Mouse (Mus musculus) ES-E14 (cell line): ENCODE measurements at regions not wholly inside any gene's neighbourhood (a gene's known extent, or its start where the extent isn't known, plus 50 kb on each side); places are given as distances from the start of the nearest gene placed in this dataset.
A peak's percentile ranks its signal among the peaks of the same experiment; 100 is the strongest.

Experiments used
- DNase-seq: peaks from one replicate; pipeline ENCODE4 v3.0.0-alpha.2; 2013; ENCODE audit warnings: low read depth, low spot score
- H3K27ac ChIP-seq: 2 replicates; pipeline ENCODE4 v1.5.1; 2012; ENCODE audit warnings: low read depth, mild to moderate bottlenecking, low read length, moderate library complexity, mixed read lengths; ENCODE audit not compliant: poor library complexity, insufficient read depth, severe bottlenecking
- H3K36me3 ChIP-seq: 2 replicates; pipeline ENCODE4 v1.6.1; 2012; ENCODE audit warnings: mild to moderate bottlenecking, low read length, moderate library complexity, mixed read lengths; ENCODE audit not compliant: control insufficient read depth, poor library complexity, insufficient read depth, severe bottlenecking
- H3K4me1 ChIP-seq, 2 experiments: fragments of 150-350 bp in 1 of 2; sonication (generic) in 1 of 2; 2 replicates each; pipeline ENCODE4 v1.6.1; 2012; ENCODE audit warnings: low read length in 2 of 2, mild to moderate bottlenecking in 1 of 2, mixed read lengths in 1 of 2; ENCODE audit not compliant: control insufficient read depth in 2 of 2, insufficient read depth in 2 of 2, poor library complexity in 1 of 2
- H3K4me3 ChIP-seq, 2 experiments: fragments of 150-350 bp in 1 of 2; sonication (generic) in 1 of 2; 2 replicates each; pipeline ENCODE4 v1.5.1; 2012; ENCODE audit warnings: low read length in 2 of 2, low read depth in 1 of 2, mild to moderate bottlenecking in 1 of 2, mixed read lengths in 1 of 2; ENCODE audit not compliant: insufficient read depth in 1 of 2, poor library complexity in 1 of 2, severe bottlenecking in 1 of 2
- H3K9ac ChIP-seq: 2 replicates; pipeline ENCODE4 v1.6.1; 2012; ENCODE audit warnings: low read depth, mild to moderate bottlenecking, low read length, mixed read lengths; ENCODE audit not compliant: poor library complexity, insufficient read depth, severe bottlenecking
- H3K9me3 ChIP-seq: fragments of 150-350 bp; sonication (generic); 2 replicates; pipeline ENCODE4 v1.6.1; 2012; ENCODE audit warnings: low read depth, mild to moderate bottlenecking, low read length; ENCODE audit not compliant: control insufficient read depth, insufficient read depth
- CHD2 ChIP-seq: IDR thresholded peaks from 2 replicates; pipeline ENCODE4 v1.6.1; 2014; ENCODE audit warnings: mild to moderate bottlenecking, low read depth, low read length, inconsistent platforms
- HCFC1 ChIP-seq: IDR thresholded peaks from 2 replicates; pipeline ENCODE4 v1.6.1; 2012; ENCODE audit warnings: low read length, inconsistent platforms, borderline replicate concordance; ENCODE audit not compliant: insufficient read depth
- MAFK ChIP-seq: IDR thresholded peaks from 2 replicates; pipeline ENCODE4 v1.6.1; 2014; ENCODE audit warnings: mild to moderate bottlenecking, low read depth, low read length, inconsistent platforms; ENCODE audit not compliant: insufficient read depth
- ZC3H11A ChIP-seq: IDR thresholded peaks from 2 replicates; pipeline ENCODE4 v1.6.1; 2012; ENCODE audit warnings: low read depth, mild to moderate bottlenecking, inconsistent platforms, low read length, borderline replicate concordance
- ZNF384 ChIP-seq: IDR thresholded peaks from 2 replicates; pipeline ENCODE4 v1.6.1; 2012; ENCODE audit warnings: low read depth, low read length, inconsistent platforms
- in situ Hi-C, 2 experiments: fragments of 600-800 bp; cut with MboI; formaldehyde crosslinking; loops; one replicate each; pipeline ENCODE4 v1.15.1; 2025; ENCODE audit warnings: low sequenced_read_pairs in 2 of 2, inconsistent platforms in 1 of 2; ENCODE audit not compliant: unreplicated experiment in 2 of 2

GRCm38 (mm10) chr8:11957046-11957783, 116.9 kb downstream of the Tex29 start:
- DNase-seq = peak; percentile 49
- in situ Hi-C loops = loop anchor here in 1 of 2 experiments (10.0 kb wide), 1 partner anchor 648 kb away; no protein-coding TSS in a partner anchor
- Histone ChIP-seq H3K36me3 (no peaks in the 10 kb centered on the region), H3K9me3 (no peaks in the 10 kb centered on the region), H3K27ac (no peak overlapping the region), H3K4me1 (no peaks in the 10 kb centered on the region), H3K4me3 (no peak overlapping the region), H3K9ac (no peak overlapping the region)
- no peak for TF ChIP-seq MAFK
- no peak for TF ChIP-seq HCFC1
- TF ChIP-seq ZC3H11A = peak; percentile 82
- TF ChIP-seq ZNF384 = 0 out of 2 replicates have a peak, but pooled peaks have one; percentile 31
- TF ChIP-seq CHD2 = no peak

DNA sequence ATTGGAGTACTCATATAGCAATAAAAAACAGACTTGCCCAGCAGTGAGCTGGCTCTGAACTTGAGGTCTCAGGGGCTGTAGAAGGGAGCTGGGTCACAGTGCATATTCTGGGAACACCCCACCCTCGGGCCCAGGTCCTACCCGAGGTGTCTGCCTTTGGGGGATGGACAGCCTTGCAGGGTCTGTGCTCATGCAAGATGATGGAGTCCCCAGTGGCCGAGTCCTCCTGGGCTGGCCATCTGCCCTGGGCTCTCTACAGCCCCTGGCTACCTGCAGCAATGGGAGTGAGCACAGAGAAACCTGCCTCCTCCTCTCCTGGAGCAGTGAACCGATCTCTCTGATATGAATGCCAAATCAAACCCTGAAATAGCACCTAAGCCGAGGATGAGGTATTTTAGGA, 117.9 kb downstream of the Tex29 start:
- Histone ChIP-seq H3K9ac (no peak overlapping the region), H3K4me1 (no peaks in the 10 kb centered on the region), H3K9me3 (no peaks in the 10 kb centered on the region), H3K4me3 (no peak overlapping the region), H3K36me3 (no peaks in the 10 kb centered on the region), H3K27ac (no peak overlapping the region)
- no peak for DNase-seq
- TF ChIP-seq ZNF384 (no peak), HCFC1 (no peak), CHD2 (no peak), ZC3H11A (no peak), MAFK (no peak)
- in situ Hi-C loops = loop anchor here in 1 of 2 experiments (10.0 kb wide), 1 partner anchor 647 kb away; no protein-coding TSS in a partner anchor

GRCm38 (mm10) chr8:11959466-11959865, 119.2 kb downstream of the Tex29 start:
- Histone ChIP-seq H3K4me3 (no peak overlapping the region), H3K4me1 (no peaks in the 10 kb centered on the region), H3K9ac (no peak overlapping the region), H3K9me3 (no peaks in the 10 kb centered on the region), H3K36me3 (no peaks in the 10 kb centered on the region), H3K27ac (no peak overlapping the region)
- in situ Hi-C loops = loop anchor here in 1 of 2 experiments (10.0 kb wide), 1 partner anchor 645 kb away; no protein-coding TSS in a partner anchor
- TF ChIP-seq CHD2 (no peak), MAFK (no peak), HCFC1 (peak; percentile 83), ZNF384 (no peak)
- DNase-seq = no peak

DNA sequence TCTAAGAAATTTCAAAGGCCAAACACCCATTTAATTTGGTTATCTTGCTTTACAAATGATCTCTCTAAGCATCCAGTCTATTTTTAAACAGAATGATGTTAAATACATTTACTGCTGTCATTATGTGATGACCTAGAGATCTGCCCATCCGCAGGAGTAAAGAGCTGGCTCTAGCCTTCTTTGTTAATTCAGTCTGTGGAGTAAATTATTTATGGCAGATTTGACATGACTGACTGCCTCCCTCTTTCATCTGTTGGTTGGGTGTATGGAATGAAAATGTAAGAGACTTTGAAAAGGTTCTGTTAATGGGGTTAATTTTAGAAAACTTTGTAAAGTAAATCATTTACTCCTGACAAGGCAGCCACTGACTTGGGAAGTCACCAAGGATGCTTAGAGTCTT, 123.3 kb downstream of the Tex29 start:
- Histone ChIP-seq H3K4me1 (no peaks in the 10 kb centered on the region), H3K9me3 (no peaks in the 10 kb centered on the region), H3K9ac (no peak overlapping the region), H3K36me3 (no peaks in the 10 kb centered on the region), H3K27ac (no peak overlapping the region), H3K4me3 (no peak overlapping the region)
- no peak for TF ChIP-seq ZNF384
- no peak for TF ChIP-seq ZC3H11A
- in situ Hi-C loops = no loop called here
- DNase-seq = no peak
